In the genomic region with DNA sequence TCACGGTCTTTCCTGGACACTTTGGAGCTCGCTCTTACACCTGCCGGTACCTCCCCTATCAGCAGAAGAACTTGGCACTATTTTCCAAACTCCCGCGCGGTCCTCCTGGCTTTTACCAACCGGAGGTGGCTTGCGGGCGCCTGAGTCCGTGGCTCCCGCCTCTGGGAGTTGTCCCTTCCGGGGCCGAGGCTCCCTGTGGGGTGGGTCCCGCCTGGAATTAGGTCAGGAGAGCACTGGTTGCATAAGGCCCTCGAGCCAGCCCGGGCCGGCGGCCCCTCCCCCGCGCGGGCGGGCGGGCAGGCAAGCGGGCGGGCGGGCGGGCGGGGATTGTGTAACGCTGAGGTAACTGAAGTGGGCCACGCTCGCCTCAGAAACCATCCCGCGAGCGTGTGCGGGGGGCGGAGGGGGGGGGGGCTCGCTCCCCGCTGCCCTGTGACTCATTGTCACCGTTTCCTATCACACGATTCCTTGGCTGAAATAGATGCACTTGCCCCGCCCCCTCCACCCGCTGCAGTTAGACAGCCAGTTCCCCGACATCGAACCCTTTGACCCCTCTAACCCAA, we compare ENCODE assay signal across 8 mouse cellular contexts. TPM values are rescaled to one million over a fixed set of nuclear protein-coding genes. Genes with fewer than 3 reads are reported as not detected.
DNase-seq lines count a peak whose midpoint lies in the region; ATAC-seq lines count a peak whose summit lies in the region.

No protein-coding gene starts in this region.

- H3K36me3 ChIP-seq in forebrain, embryonic 16.5 days (ENCODE audit: control insufficient read depth, insufficient read depth): no peaks in the 10 kb centered on the region
- no peaks in the 10 kb centered on the region for H3K36me3 ChIP-seq in hindbrain, embryonic 11.5 days (ENCODE audit: control insufficient read depth, insufficient read depth, low read length)

- H3K27me3 ChIP-seq in forebrain, embryonic 16.5 days (replicated peaks; ENCODE audit: control insufficient read depth, insufficient read depth, low read length): peaks cover 3% of the 10 kb centered on the region; the same call in 1 of the 2 replicates
- peaks cover 6% of the 10 kb centered on the region for H3K27me3 ChIP-seq in hindbrain, embryonic 11.5 days (ENCODE audit: control insufficient read depth, insufficient read depth, low read length)

- H3K9me3 ChIP-seq in forebrain, embryonic 16.5 days (ENCODE audit: control insufficient read depth, low read length): no peaks in the 10 kb centered on the region; the same call in 1 of the 2 replicates
- no peaks in the 10 kb centered on the region for H3K9me3 ChIP-seq in hindbrain, embryonic 11.5 days (ENCODE audit: control insufficient read depth, low read length)

- H3K27ac ChIP-seq in forebrain, embryonic 16.5 days (ENCODE audit: low read length): no peak overlapping the region
- H3K27ac ChIP-seq in hindbrain, embryonic 11.5 days (ENCODE audit: low read depth, low read length): no peak overlapping the region

- ATAC-seq in cerebellum, adult (ENCODE audit: insufficient number of reproducible peaks, low FRiP score, low TSS enrichment): peak; percentile 43
- peak; percentile 27 for ATAC-seq in forebrain, embryonic 16.5 days
- peak; percentile 41 for ATAC-seq in hindbrain, embryonic 11.5 days (ENCODE audit: low FRiP score)
- ATAC-seq in monocyte, adult 5-6 weeks (replicated peaks; ENCODE audit: insufficient number of reproducible peaks, low FRiP score, low TSS enrichment, poor library complexity, severe bottlenecking): no peak

- H3K4me2 ChIP-seq in forebrain, embryonic 16.5 days (ENCODE audit: low read length): peak overlapping the region; percentile 81
- peak overlapping the region; percentile 77 for H3K4me2 ChIP-seq in hindbrain, embryonic 11.5 days (replicated peaks; ENCODE audit: low read depth, low read length)

- peaks cover 7% of the 10 kb centered on the region; the same call in 1 of the 2 replicates for H3K4me1 ChIP-seq in forebrain, embryonic 16.5 days (replicated peaks; ENCODE audit: control insufficient read depth, insufficient read depth, low read length)
- H3K4me1 ChIP-seq in hindbrain, embryonic 11.5 days (replicated peaks; ENCODE audit: control insufficient read depth, insufficient read depth, low read length): no peaks in the 10 kb centered on the region

- 15% methylated on average over 29 of the region's 44 CpGs for WGBS in forebrain, embryonic 16.5 days
- 14% methylated on average over 24 of the region's 44 CpGs for WGBS in hindbrain, embryonic 11.5 days

- peak; percentile 31 for DNase-seq in ES-CJ7 (ENCODE audit: low read depth, low spot score)
- DNase-seq in hindbrain, embryonic 11.5 days (ENCODE audit: low spot score): peak; percentile 29
- DNase-seq in layer of hippocampus, postnatal 36 days: peak; percentile 25 to 30
- peak; percentile 67 to 87 for DNase-seq in lung, postnatal 4 days
- DNase-seq in right cerebral cortex, adult 18-20 months: peak; percentile 34

- no peak overlapping the region for H3K9ac ChIP-seq in forebrain, embryonic 16.5 days (replicated peaks; ENCODE audit: low read depth, low read length)
- no peak overlapping the region for H3K9ac ChIP-seq in hindbrain, embryonic 11.5 days (ENCODE audit: low read depth, low read length)

- H3K4me3 ChIP-seq in forebrain, embryonic 16.5 days (replicated peaks; ENCODE audit: low read length): peak overlapping the region; percentile 52
- H3K4me3 ChIP-seq in hindbrain, embryonic 11.5 days (ENCODE audit: low read depth, low read length): peak overlapping the region; percentile 42

RNA-seq across cellular contexts. Expression of gene Lonrf3, which starts 1.8 kb away (rescaled TPM):
- polyA plus RNA-seq in forebrain, embryonic 16.5 days (2015; fragmentation: Nextera tagmentation; extraction: Ambion mirVana): 0.66 and 0.77 TPM in 2 replicates
- 1.2 and 1.3 TPM in 2 replicates for polyA plus RNA-seq in hindbrain, embryonic 11.5 days (2014; fragmentation: Nextera tagmentation; extraction: Ambion mirVana)
- 10 to 100 TPM; 26.0 to 29.2 TPM for total RNA-seq in layer of hippocampus, postnatal 36 days (2021)
- 1.7 to 2.6 TPM in 2 of 3 replicates, not detected in the other for total RNA-seq in monocyte, adult 5-6 weeks (2017)
